Mouse (Mus musculus) urinary bladder, postnatal 4 days (tissue): ENCODE results near the gene Smyd3.
A peak's percentile ranks its signal among the peaks of the same experiment; 100 is the strongest.

Experiments
- DNase-seq, 2 experiments: peaks; one replicate each; pipeline ENCODE4 v3.0.0; 2021 to 2022; ENCODE audit warnings: low spot score in 2 of 2

Gene Smyd3

GRCm38 (mm10) chr1:179072406-179072805 lies 445.4 kb downstream of the Smyd3 start:
- no peak for DNase-seq

- DNase-seq: no peak
Observed at GRCm38 (mm10) chr1:179068990-179069389, 448.9 kb downstream of the Smyd3 start.

GRCm38 (mm10) chr1:179065294-179065601 lies 452.6 kb downstream of the Smyd3 start:
- DNase-seq: no peak

- DNase-seq: no peak
Observed at GRCm38 (mm10) chr1:179064601-179065293, 453.1 kb downstream of the Smyd3 start.

GRCm38 (mm10) chr1:179061759-179062168 lies 456.1 kb downstream of the Smyd3 start:
- DNase-seq: peak; percentile 86 to 96

GRCm38 (mm10) chr1:179061053-179061452 lies 456.8 kb downstream of the Smyd3 start:
- no peak for DNase-seq

- DNase-seq: no peak
Observed at GRCm38 (mm10) chr1:179060113-179060955, 457.5 kb downstream of the Smyd3 start.

GRCm38 (mm10) chr1:179059286-179060112 lies 458.3 kb downstream of the Smyd3 start:
- DNase-seq: no peak

- DNase-seq: no peak
Observed at GRCm38 (mm10) chr1:179058675-179059074, 459.2 kb downstream of the Smyd3 start.

- no peak for DNase-seq
Observed at GRCm38 (mm10) chr1:179055760-179056159, 462.1 kb downstream of the Smyd3 start.

- DNase-seq: no peak
Observed at GRCm38 (mm10) chr1:179054385-179055116, 463.3 kb downstream of the Smyd3 start.

GRCm38 (mm10) chr1:179052545-179053180 lies 465.2 kb downstream of the Smyd3 start:
- DNase-seq: no peak

- no peak for DNase-seq
Observed at GRCm38 (mm10) chr1:179047931-179048596, 469.8 kb downstream of the Smyd3 start.

- DNase-seq: no peak
Observed at GRCm38 (mm10) chr1:179045856-179046714, 471.8 kb downstream of the Smyd3 start.

GRCm38 (mm10) chr1:179044165-179044564 lies 473.7 kb downstream of the Smyd3 start:
- DNase-seq: no peak

- DNase-seq: no peak
Observed at GRCm38 (mm10) chr1:179043644-179044043, 474.2 kb downstream of the Smyd3 start.

GRCm38 (mm10) chr1:179041905-179042337 lies 475.9 kb downstream of the Smyd3 start:
- DNase-seq: peak in 1 of 2 experiments; percentile 59

- DNase-seq: no peak
Observed at GRCm38 (mm10) chr1:179041231-179041904, 476.5 kb downstream of the Smyd3 start.

GRCm38 (mm10) chr1:179038801-179039200 lies 479.0 kb downstream of the Smyd3 start:
- DNase-seq: no peak
